Mouse (Mus musculus) brown adipose tissue, adult 24 weeks (tissue): ENCODE results near the gene Hddc2. TPM values are rescaled to one million over a fixed set of nuclear protein-coding genes. Genes with fewer than 3 reads are reported as not detected.
A peak's percentile ranks its signal among the peaks of the same experiment; 100 is the strongest.

Source experiments
- H3K27ac ChIP-seq: fragments of 200-500 bp; replicated peaks from 2 replicates; pipeline ENCODE4 v1.5.1; 2012; ENCODE audit warnings: low read depth, mild to moderate bottlenecking, low read length
- H3K4me1 ChIP-seq: fragments of 200-500 bp; 2 replicates; pipeline ENCODE4 v1.6.1; 2012; ENCODE audit warnings: low read length, mixed read lengths; ENCODE audit not compliant: control insufficient read depth, insufficient read depth, insufficient read length
- H3K4me3 ChIP-seq: fragments of 200-500 bp; 2 replicates; pipeline ENCODE4 v1.5.1; 2012; ENCODE audit warnings: low read depth, mild to moderate bottlenecking, low read length, moderate library complexity; ENCODE audit not compliant: insufficient read depth
- polyA plus RNA-seq: library from polyadenylated mRNA; stranded (reverse); fragments of >200 nt; gene quantifications from 2 replicates; pipeline ENCODE4 v1.2.4, GENCODE M21; 2012; ENCODE audit not compliant: missing spikeins, insufficient read depth, insufficient read length

Gene Hddc2
- 38.3 and 50.0 TPM in 2 replicates for polyA plus RNA-seq

DNA sequence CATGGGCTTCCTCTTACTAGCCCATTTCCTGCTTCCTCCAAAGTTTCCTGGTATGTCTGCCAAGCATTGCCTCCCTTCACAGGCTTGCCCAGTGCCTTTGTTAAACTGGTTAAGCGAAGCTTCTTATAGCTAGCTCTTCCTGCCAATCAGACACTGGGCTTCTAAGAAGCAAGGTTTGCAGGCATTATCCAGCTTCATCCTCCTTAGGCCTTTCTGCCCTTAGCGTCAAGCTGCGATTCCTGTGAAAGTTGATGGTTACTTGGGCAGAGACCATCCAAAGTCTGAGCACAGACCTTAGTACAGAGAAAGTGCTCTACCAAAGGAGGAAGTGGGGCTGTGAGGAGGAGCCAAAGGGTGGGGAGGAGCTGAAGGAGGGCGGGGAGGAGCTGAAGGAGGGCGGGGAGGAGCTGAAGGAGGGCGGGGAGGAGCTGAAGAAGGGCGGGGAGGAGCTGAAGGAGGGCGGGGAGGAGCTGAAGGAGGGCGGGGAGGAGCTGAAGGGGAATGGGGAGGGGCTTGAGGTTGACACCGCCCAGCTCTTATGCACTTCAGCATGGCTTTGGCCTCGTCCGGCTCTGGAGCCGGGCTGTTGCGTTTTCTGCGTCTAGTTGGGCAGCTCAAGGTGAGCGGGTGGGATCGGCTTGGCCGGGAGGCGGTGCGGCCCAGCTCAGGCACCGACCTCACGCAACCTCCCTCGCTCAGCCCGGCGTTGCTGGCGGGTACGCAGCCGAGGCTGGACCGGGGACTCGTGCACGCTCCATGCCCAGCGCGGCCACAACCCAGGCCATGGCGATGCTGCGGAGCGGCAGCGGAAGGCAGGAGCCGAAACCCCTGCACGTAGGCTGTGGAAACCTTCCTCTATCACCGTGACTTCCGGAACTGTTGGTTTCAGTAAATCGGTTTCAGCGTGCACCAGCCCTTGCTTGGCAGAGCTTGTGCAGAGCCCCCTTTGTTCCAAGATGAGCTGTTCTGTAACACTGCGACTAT lies at the start of gene Hddc2:
Gene Hddc2, plus strand, starts transcription at position 519 of the 984 bp plus-strand sequence.
- Histone ChIP-seq H3K27ac (peak within 1 kb of the TSS; percentile 83), H3K4me1 (no peaks in the 10 kb centered on the region), H3K4me3 (peak within 1 kb of the TSS; percentile 71)

DNA sequence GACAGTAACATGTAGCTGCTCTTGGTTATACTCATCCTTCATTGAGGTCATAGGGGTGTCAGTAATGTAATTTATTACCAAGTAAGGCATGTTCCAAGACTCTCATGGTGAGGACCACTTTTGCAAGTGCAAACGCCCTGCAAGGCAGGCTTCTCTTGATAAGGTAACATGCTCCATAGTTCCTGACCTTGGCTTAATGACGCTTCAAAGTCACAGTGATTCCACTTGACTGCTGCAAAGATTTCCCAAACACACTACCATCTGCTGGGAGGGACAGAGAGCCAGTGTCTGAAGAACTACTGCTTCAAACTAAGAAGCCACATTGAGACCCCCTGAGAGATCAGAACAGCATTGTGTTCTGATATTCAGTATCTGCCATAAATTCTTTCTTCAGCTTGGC lies 40.4 kb upstream of the Hddc2 start:
- H3K4me3 ChIP-seq, result no peak overlapping the region
- no peak overlapping the region for H3K27ac ChIP-seq
- no peaks in the 10 kb centered on the region for H3K4me1 ChIP-seq

GRCm38 (mm10) chr10:31273171-31273570 lies 40.0 kb upstream of the Hddc2 start:
- Histone ChIP-seq H3K27ac (no peak overlapping the region), H3K4me1 (no peaks in the 10 kb centered on the region), H3K4me3 (no peak overlapping the region)

DNA sequence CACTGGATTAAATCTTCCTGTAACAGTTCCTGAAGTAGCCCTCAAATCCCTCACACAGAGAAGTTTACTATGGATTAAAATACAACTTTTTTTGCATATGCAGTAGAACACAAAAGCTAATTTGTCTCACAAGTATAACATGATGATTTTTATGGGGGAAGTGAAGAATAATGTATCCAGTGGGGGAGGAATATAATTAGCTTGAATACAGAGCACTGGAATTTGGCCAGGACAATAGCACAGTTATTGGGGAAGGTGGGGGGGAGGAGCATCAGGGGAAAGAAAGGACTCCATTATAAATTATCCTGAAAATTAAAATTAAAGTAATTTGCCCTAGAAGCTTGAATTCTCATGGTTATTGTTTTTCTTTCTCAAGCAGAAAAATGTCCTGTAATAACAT lies 25.4 kb upstream of the Hddc2 start:
- no peak overlapping the region for H3K4me3 ChIP-seq
- no peak overlapping the region for H3K27ac ChIP-seq
- H3K4me1 ChIP-seq, result no peaks in the 10 kb centered on the region

- H3K4me1 ChIP-seq, result no peaks in the 10 kb centered on the region
- H3K27ac ChIP-seq, result no peak overlapping the region
- H3K4me3 ChIP-seq, result no peak overlapping the region
Measured at GRCm38 (mm10) chr10:31288697-31289390, 24.3 kb upstream of the Hddc2 start.

DNA sequence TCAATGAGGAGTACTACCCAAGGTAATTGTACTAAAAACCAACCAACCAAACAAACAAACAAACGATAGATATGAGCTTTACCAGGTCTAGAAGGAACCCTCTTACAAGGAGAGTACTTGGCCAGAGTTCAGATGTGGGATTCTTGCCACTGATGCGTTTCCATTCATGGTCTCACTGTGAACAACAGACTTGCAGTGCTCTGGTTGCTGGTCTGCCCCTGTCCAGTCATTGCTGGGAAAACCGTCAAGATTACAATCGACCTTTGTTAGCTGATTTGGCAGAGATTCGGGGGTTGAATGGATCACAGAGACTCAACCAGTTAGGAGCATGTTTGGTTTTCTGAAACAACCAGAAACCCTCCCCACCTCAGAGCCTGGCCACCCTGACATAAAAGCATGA lies 17.5 kb upstream of the Hddc2 start:
- Histone ChIP-seq H3K27ac (no peak overlapping the region), H3K4me1 (no peaks in the 10 kb centered on the region), H3K4me3 (no peak overlapping the region)

- H3K27ac ChIP-seq, result no peak overlapping the region
- no peaks in the 10 kb centered on the region for H3K4me1 ChIP-seq
- no peak overlapping the region for H3K4me3 ChIP-seq
Measured at GRCm38 (mm10) chr10:31296458-31296857, 16.7 kb upstream of the Hddc2 start.

DNA sequence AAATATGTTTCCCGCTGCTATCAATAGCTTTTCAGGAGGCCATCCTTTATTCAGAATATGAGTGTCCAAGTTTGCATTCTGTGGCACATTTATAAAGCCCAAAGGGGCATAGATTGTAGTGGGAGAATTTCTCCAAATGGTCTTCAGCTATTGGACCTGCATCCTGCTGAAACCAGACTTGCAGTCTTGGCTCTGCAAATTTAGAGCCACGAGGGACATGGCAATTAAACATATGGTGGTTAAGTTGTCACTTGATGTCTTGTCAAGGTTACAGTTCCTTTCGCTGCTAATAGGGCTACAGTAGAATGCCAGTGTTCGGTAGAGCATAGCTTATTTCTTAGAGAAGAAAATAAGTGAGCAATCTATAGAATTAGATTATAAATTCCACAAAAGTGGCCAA lies 16.1 kb upstream of the Hddc2 start:
- Histone ChIP-seq H3K4me3 (no peak overlapping the region), H3K27ac (no peak overlapping the region), H3K4me1 (no peaks in the 10 kb centered on the region)

DNA sequence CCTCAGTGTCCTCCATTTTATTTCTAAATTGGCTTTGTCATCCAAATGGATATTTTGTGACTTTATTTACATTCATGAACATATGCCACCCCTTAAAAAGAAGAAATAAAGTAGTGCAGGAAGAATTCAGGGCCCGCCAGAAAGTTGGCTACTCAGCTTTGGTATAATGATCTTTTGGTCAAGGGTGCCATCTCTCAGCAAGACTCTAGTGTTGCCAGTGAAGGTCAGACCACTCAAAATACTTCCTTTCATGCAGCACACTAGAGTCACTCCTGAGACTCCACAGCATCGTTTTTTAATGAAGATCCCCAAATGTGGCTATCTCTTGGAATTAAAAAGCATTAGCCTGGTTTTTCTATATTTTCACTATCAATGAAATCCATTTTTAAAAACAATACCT lies 14.9 kb upstream of the Hddc2 start:
- H3K4me3 ChIP-seq, result no peak overlapping the region
- H3K27ac ChIP-seq, result no peak overlapping the region
- H3K4me1 ChIP-seq, result no peaks in the 10 kb centered on the region

DNA sequence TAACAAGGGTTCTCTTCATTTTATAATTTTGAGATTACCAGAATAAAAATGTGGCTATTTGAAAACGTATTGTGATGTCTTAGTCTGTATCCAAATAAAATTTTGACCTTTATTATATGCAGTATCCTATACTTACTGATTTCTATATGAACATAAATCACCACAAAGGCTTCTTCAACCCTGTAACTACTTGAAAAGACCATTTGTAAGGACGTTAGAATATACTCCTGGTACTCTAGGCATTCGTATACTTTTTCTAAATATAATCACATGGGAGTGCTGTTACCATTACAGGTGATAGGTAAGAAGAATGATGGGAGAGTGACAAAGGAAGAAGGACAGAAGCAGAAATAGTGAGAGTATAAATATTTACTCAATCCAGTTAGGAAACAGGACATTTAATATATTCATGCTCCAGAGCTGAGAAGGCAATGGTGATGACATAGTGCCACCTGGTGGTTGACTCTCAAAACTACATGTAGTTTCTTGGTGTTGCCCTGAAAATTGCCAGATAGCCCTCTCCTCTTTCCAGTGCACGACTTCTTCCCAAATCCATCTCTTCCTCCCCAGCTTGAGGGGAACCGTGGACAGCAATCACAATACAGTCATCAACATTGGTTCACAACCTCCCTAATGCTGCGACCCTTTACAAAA lies 14.1 kb upstream of the Hddc2 start:
- no peak overlapping the region for H3K27ac ChIP-seq
- H3K4me3 ChIP-seq, result no peak overlapping the region

DNA sequence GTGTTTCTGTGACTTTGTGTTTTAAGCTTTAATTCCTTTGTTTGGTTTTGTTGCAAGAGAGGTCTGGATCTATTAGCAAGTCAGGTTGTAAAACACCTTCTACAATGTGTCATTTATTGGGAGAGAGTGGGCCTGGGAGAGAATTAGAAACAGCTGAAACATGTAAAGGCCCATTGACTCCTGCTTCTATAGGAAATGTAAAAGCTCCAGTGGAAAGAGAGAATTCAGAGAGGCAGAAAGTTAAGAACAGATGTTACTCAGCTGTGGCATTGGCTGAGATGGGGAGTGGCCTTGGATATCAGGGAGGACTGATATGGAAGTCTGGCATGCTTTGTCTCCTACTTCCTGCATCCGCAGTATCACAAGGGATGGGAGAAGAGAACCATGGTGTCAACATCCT lies 12.9 kb upstream of the Hddc2 start:
- Histone ChIP-seq H3K27ac (no peak overlapping the region), H3K4me3 (no peak overlapping the region), H3K4me1 (no peaks in the 10 kb centered on the region)

More for the DNA sequence above, 14.1 kb upstream of the Hddc2 start:
- H3K4me1 ChIP-seq, result no peaks in the 10 kb centered on the region

DNA sequence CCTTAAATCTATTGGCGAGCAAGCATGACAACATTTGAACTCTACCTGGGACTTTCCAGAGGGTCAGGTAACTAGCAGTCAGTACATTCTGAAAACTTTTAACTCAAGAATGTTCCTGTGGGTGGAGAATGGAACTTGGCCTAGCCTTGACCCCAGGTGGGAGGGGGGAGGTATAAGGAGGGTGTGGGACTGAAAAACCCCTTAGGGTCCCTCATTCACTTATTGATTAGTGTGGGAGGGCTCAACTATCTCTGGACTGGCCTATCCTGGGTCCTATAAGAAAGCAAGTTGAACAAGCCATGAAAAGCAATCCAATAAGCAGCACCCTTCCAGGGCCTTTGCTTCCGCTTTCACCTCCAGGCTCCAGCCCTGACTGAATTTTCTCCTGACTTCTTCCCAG lies 9.7 kb upstream of the Hddc2 start:
- no peaks in the 10 kb centered on the region for H3K4me1 ChIP-seq

GRCm38 (mm10) chr10:31307024-31307598 lies 6.1 kb upstream of the Hddc2 start:
- no peak overlapping the region for H3K4me3 ChIP-seq
- H3K4me1 ChIP-seq, result no peaks in the 10 kb centered on the region
- no peak overlapping the region for H3K27ac ChIP-seq

More for the DNA sequence above, 9.7 kb upstream of the Hddc2 start:
- no peak overlapping the region for H3K27ac ChIP-seq
- no peak overlapping the region for H3K4me3 ChIP-seq

GRCm38 (mm10) chr10:31318491-31318890 lies 5.3 kb downstream of the Hddc2 start:
- Histone ChIP-seq H3K4me1 (no peaks in the 10 kb centered on the region), H3K27ac (no peak overlapping the region), H3K4me3 (no peak overlapping the region)

DNA sequence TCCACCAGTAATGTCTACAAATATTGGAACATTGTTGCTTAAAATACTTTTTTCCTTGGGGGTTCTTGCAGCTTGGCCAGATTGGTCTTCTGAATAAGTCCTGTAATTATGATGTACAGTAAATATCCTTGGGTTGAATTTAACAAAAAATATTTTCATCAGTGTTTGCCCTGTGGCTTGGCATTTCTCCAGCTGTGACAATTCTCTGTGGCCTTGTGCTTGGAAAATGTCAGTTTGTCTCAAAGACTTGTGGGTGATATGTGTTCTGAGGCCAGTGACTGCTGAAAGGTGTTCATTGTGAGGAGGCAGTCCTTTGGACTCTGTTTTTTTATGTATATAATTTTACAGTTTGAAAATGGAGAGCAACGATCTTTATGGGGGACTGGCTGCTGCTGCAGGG lies 16.3 kb downstream of the Hddc2 start:
- Histone ChIP-seq H3K4me3 (no peak overlapping the region), H3K4me1 (no peaks in the 10 kb centered on the region), H3K27ac (no peak overlapping the region)
